Mouse (Mus musculus): Measurements from ENCODE around the gene Rcor1. TPM values are rescaled to one million over a fixed set of nuclear protein-coding genes. Genes with fewer than 3 reads are reported as not detected.
"Not testable (repeated sequence)": the region's sequence is repeated elsewhere in the genome, so short reads cannot be mapped to it uniquely, and the experiment has no call there.

Gene Rcor1
- polyA plus RNA-seq, 1 experiment from 2014 or later: 4.5 TPM

- no peaks in the 10 kb centered on the region for H3K27me3 ChIP-seq (replicated peaks)
- WGBS: 100% methylated on average over 1 of the region's 1 CpGs
- H3K4me2 ChIP-seq: no peak overlapping the region
- H3K27ac ChIP-seq (replicated peaks): no peak overlapping the region
- peaks cover 28% of the 10 kb centered on the region for H3K4me1 ChIP-seq
- H3K36me3 ChIP-seq: 0 out of 2 replicates have a peak, but pooled peaks cover 5% of the 10 kb centered on the region
- ATAC-seq (ENCODE audit: low FRiP score): no peak
- no peak overlapping the region for H3K4me3 ChIP-seq (replicated peaks)
- H3K9ac ChIP-seq (replicated peaks): no peak overlapping the region
- H3K9me3 ChIP-seq (replicated peaks): no peaks in the 10 kb centered on the region
Measured at GRCm38 (mm10) chr12:111042365-111042764, 3.2 kb downstream of the Rcor1 start.

- WGBS: 83% methylated on average over 2 of the region's 2 CpGs
- no peak overlapping the region for H3K27ac ChIP-seq (replicated peaks)
- H3K36me3 ChIP-seq: 0 out of 2 replicates have a peak, but pooled peaks cover 5% of the 10 kb centered on the region
- H3K9me3 ChIP-seq (replicated peaks): no peaks in the 10 kb centered on the region
- H3K4me1 ChIP-seq: peaks cover 24% of the 10 kb centered on the region
- H3K27me3 ChIP-seq (replicated peaks): no peaks in the 10 kb centered on the region
- no peak overlapping the region for H3K4me3 ChIP-seq (replicated peaks)
- no peak overlapping the region for H3K9ac ChIP-seq (replicated peaks)
- H3K4me2 ChIP-seq: no peak overlapping the region
- no peak for ATAC-seq (ENCODE audit: low FRiP score)
Measured at GRCm38 (mm10) chr12:111044880-111045279, 5.7 kb downstream of the Rcor1 start.

- no peak for ATAC-seq (ENCODE audit: low FRiP score)
- Histone ChIP-seq H3K4me3 (replicated peaks) (no peak overlapping the region), H3K27me3 (replicated peaks) (no peaks in the 10 kb centered on the region), H3K4me1 (peaks cover 9% of the 10 kb centered on the region; the same call in 1 of the 2 replicates), H3K9me3 (replicated peaks) (no peaks in the 10 kb centered on the region), H3K36me3 (0 out of 2 replicates have a peak, but pooled peaks cover 5% of the 10 kb centered on the region), H3K4me2 (no peak overlapping the region), H3K27ac (replicated peaks) (no peak overlapping the region), H3K9ac (replicated peaks) (no peak overlapping the region)
- 94% methylated on average over 1 of the region's 1 CpGs for WGBS
Measured at GRCm38 (mm10) chr12:111046866-111047265, 7.7 kb downstream of the Rcor1 start.

- ATAC-seq (ENCODE audit: low FRiP score): no peak
- no peak overlapping the region for H3K27ac ChIP-seq (replicated peaks)
- WGBS: 87% methylated on average over 2 of the region's 2 CpGs
- H3K9me3 ChIP-seq (replicated peaks): no peaks in the 10 kb centered on the region
- H3K27me3 ChIP-seq (replicated peaks): no peaks in the 10 kb centered on the region
- no peak overlapping the region for H3K4me2 ChIP-seq
- H3K9ac ChIP-seq (replicated peaks): no peak overlapping the region
- 0 out of 2 replicates have a peak, but pooled peaks cover 4% of the 10 kb centered on the region for H3K36me3 ChIP-seq
- H3K4me3 ChIP-seq (replicated peaks): no peak overlapping the region
- peaks cover 9% of the 10 kb centered on the region; the same call in 1 of the 2 replicates for H3K4me1 ChIP-seq
Measured at GRCm38 (mm10) chr12:111048201-111048600, 9.1 kb downstream of the Rcor1 start.

GRCm38 (mm10) chr12:111050256-111050655 lies 11.1 kb downstream of the Rcor1 start:
- no peak overlapping the region for H3K4me3 ChIP-seq (replicated peaks)
- no peak for ATAC-seq (ENCODE audit: low FRiP score)
- H3K4me1 ChIP-seq: peaks cover 6% of the 10 kb centered on the region; the same call in 1 of the 2 replicates
- no peak overlapping the region for H3K27ac ChIP-seq (replicated peaks)
- WGBS: 78% methylated on average over 2 of the region's 2 CpGs
- H3K9ac ChIP-seq (replicated peaks): no peak overlapping the region
- no peaks in the 10 kb centered on the region for H3K9me3 ChIP-seq (replicated peaks)
- H3K36me3 ChIP-seq: no peaks in the 10 kb centered on the region
- H3K27me3 ChIP-seq (replicated peaks): no peaks in the 10 kb centered on the region
- no peak overlapping the region for H3K4me2 ChIP-seq

GRCm38 (mm10) chr12:111063361-111063760 lies 24.2 kb downstream of the Rcor1 start:
- H3K4me3 ChIP-seq (replicated peaks): no peak overlapping the region
- H3K27ac ChIP-seq (replicated peaks): no peak overlapping the region
- no peak for ATAC-seq (ENCODE audit: low FRiP score)
- H3K4me1 ChIP-seq: 0 out of 2 replicates have a peak, but pooled peaks cover 3% of the 10 kb centered on the region
- no peak overlapping the region for H3K9ac ChIP-seq (replicated peaks)
- no peaks in the 10 kb centered on the region for H3K27me3 ChIP-seq (replicated peaks)
- no peak overlapping the region for H3K4me2 ChIP-seq
- peaks cover 4% of the 10 kb centered on the region; the same call in 1 of the 2 replicates for H3K36me3 ChIP-seq
- H3K9me3 ChIP-seq (replicated peaks): no peaks in the 10 kb centered on the region
- 88% methylated on average over 2 of the region's 2 CpGs for WGBS

GRCm38 (mm10) chr12:111064220-111064619 lies 25.1 kb downstream of the Rcor1 start:
- no peak overlapping the region for H3K4me2 ChIP-seq
- no peak overlapping the region for H3K4me3 ChIP-seq (replicated peaks)
- H3K27ac ChIP-seq (replicated peaks): no peak overlapping the region
- 0 out of 2 replicates have a peak, but pooled peaks cover 3% of the 10 kb centered on the region for H3K4me1 ChIP-seq
- peaks cover 2% of the 10 kb centered on the region; the same call in 1 of the 2 replicates for H3K36me3 ChIP-seq
- no peak overlapping the region for H3K9ac ChIP-seq (replicated peaks)
- no peaks in the 10 kb centered on the region for H3K27me3 ChIP-seq (replicated peaks)
- ATAC-seq (ENCODE audit: low FRiP score): no peak
- no peaks in the 10 kb centered on the region for H3K9me3 ChIP-seq (replicated peaks)
- WGBS: 39% methylated on average over 3 of the region's 3 CpGs

- 92% methylated on average over 5 of the region's 5 CpGs for WGBS
Measured at GRCm38 (mm10) chr12:111065330-111065729, 26.2 kb downstream of the Rcor1 start.

GRCm38 (mm10) chr12:111067816-111068215 lies 28.7 kb downstream of the Rcor1 start:
- Histone ChIP-seq H3K9ac (replicated peaks) (no peak overlapping the region), H3K9me3 (replicated peaks) (no peaks in the 10 kb centered on the region), H3K4me2 (no peak overlapping the region), H3K4me3 (replicated peaks) (no peak overlapping the region), H3K4me1 (peaks cover 15% of the 10 kb centered on the region; the same call in 1 of the 2 replicates), H3K36me3 (no peaks in the 10 kb centered on the region), H3K27me3 (replicated peaks) (no peaks in the 10 kb centered on the region), H3K27ac (replicated peaks) (no peak overlapping the region)
- ATAC-seq (ENCODE audit: low FRiP score): no peak
- WGBS: 89% methylated on average over 13 of the region's 13 CpGs

More at GRCm38 (mm10) chr12:111065330-111065729, 26.2 kb downstream of the Rcor1 start:
- H3K4me3 ChIP-seq (replicated peaks): no peak overlapping the region
- no peak overlapping the region for H3K4me2 ChIP-seq
- no peak overlapping the region for H3K9ac ChIP-seq (replicated peaks)
- 0 out of 2 replicates have a peak, but pooled peaks cover 3% of the 10 kb centered on the region for H3K4me1 ChIP-seq
- no peak overlapping the region for H3K27ac ChIP-seq (replicated peaks)
- ATAC-seq (ENCODE audit: low FRiP score): no peak
- H3K36me3 ChIP-seq: no peaks in the 10 kb centered on the region
- H3K9me3 ChIP-seq (replicated peaks): no peaks in the 10 kb centered on the region
- H3K27me3 ChIP-seq (replicated peaks): no peaks in the 10 kb centered on the region

GRCm38 (mm10) chr12:111069299-111069698 lies 30.1 kb downstream of the Rcor1 start:
- not testable (repeated sequence) for H3K36me3 ChIP-seq; H3K4me2 ChIP-seq; ATAC-seq (ENCODE audit: low FRiP score); H3K9me3 ChIP-seq (replicated peaks); H3K9ac ChIP-seq (replicated peaks); H3K27me3 ChIP-seq (replicated peaks); H3K27ac ChIP-seq (replicated peaks); H3K4me3 ChIP-seq (replicated peaks)
- H3K4me1 ChIP-seq: peaks cover 12% of the 10 kb centered on the region; the same call in 1 of the 2 replicates

GRCm38 (mm10) chr12:111071009-111071408 lies 31.9 kb downstream of the Rcor1 start:
- no peak overlapping the region for H3K4me3 ChIP-seq (replicated peaks)
- H3K4me2 ChIP-seq: no peak overlapping the region
- H3K27me3 ChIP-seq (replicated peaks): no peaks in the 10 kb centered on the region
- peaks cover 12% of the 10 kb centered on the region; the same call in 1 of the 2 replicates for H3K4me1 ChIP-seq
- WGBS: 79% methylated on average over 5 of the region's 5 CpGs
- no peak overlapping the region for H3K9ac ChIP-seq (replicated peaks)
- ATAC-seq (ENCODE audit: low FRiP score): no peak
- H3K27ac ChIP-seq (replicated peaks): no peak overlapping the region
- no peaks in the 10 kb centered on the region for H3K9me3 ChIP-seq (replicated peaks)
- no peaks in the 10 kb centered on the region for H3K36me3 ChIP-seq

GRCm38 (mm10) chr12:111071477-111072152 lies 32.5 kb downstream of the Rcor1 start:
- no peaks in the 10 kb centered on the region for H3K9me3 ChIP-seq (replicated peaks)
- 68% methylated on average over 10 of the region's 10 CpGs for WGBS
- no peaks in the 10 kb centered on the region for H3K27me3 ChIP-seq (replicated peaks)
- peaks cover 12% of the 10 kb centered on the region; the same call in 1 of the 2 replicates for H3K4me1 ChIP-seq
- H3K27ac ChIP-seq (replicated peaks): peak overlapping the region; percentile 34; the same call in 1 of the 2 replicates
- H3K4me3 ChIP-seq (replicated peaks): no peak overlapping the region
- no peaks in the 10 kb centered on the region for H3K36me3 ChIP-seq
- ATAC-seq (ENCODE audit: low FRiP score): no peak
- no peak overlapping the region for H3K4me2 ChIP-seq
- H3K9ac ChIP-seq (replicated peaks): no peak overlapping the region
